Mouse (Mus musculus) midbrain, embryonic 11.5 days (tissue): ENCODE results near the gene Gnat2. TPM values are rescaled to one million over a fixed set of nuclear protein-coding genes. Genes with fewer than 3 reads are reported as not detected.

Experiments used
- ATAC-seq: fragments of 200-750 bp; cut with Nextera tagmentation; 2 replicates; pipeline ENCODE4 v1.8.0; 2017; ENCODE audit warnings: moderate TSS enrichment, moderate library complexity; ENCODE audit not compliant: low FRiP score
- DNase-seq: peaks from one replicate; pipeline ENCODE4 v3.0.0; 2015; ENCODE audit warnings: low spot score; ENCODE audit errors: missing footprints
- H3K27ac ChIP-seq: fragments of 300-500 bp; sonication (generic); 2 replicates; pipeline ENCODE4 v1.5.1; 2014; ENCODE audit warnings: low read depth, low read length
- H3K27me3 ChIP-seq: fragments of 300-500 bp; sonication (generic); 2 replicates; pipeline ENCODE4 v1.6.1; 2014; ENCODE audit warnings: mild to moderate bottlenecking, low read length, moderate library complexity, mixed read lengths; ENCODE audit not compliant: control insufficient read depth, insufficient read depth
- H3K36me3 ChIP-seq: fragments of 300-500 bp; sonication (generic); 2 replicates; pipeline ENCODE4 v1.6.1; 2014; ENCODE audit warnings: mild to moderate bottlenecking, low read length, moderate library complexity, mixed read lengths; ENCODE audit not compliant: control insufficient read depth, insufficient read depth
- H3K4me1 ChIP-seq: fragments of 300-500 bp; sonication (generic); 2 replicates; pipeline ENCODE4 v1.6.1; 2014; ENCODE audit warnings: low read length; ENCODE audit not compliant: control insufficient read depth, insufficient read depth
- H3K4me2 ChIP-seq: fragments of 300-500 bp; sonication (generic); 2 replicates; pipeline ENCODE4 v1.6.1; 2014; ENCODE audit warnings: mild to moderate bottlenecking, moderate library complexity
- H3K4me3 ChIP-seq: fragments of 300-500 bp; sonication (generic); 2 replicates; pipeline ENCODE4 v1.5.1; 2014; ENCODE audit warnings: low read depth, low read length
- H3K9ac ChIP-seq: fragments of 300-500 bp; sonication (generic); 2 replicates; pipeline ENCODE4 v1.6.1; 2014; ENCODE audit warnings: low read length
- H3K9me3 ChIP-seq: fragments of 300-500 bp; sonication (generic); 2 replicates; pipeline ENCODE4 v1.6.1; 2016; ENCODE audit warnings: low read length; ENCODE audit not compliant: control insufficient read depth
- WGBS: fragments of 180-500 bp; shearing (Covaris S2); extraction: QIAGEN DNeasy Blood & Tissue Kit; methylation state at CpG from one replicate; pipeline ENCODE4 v1.1.7; 2014; 5-methylcytosine and 5-hydroxymethylcytosine counted together
- polyA plus RNA-seq: library from polyadenylated mRNA; unstranded; fragments of >200 nt; fragmentation: Nextera tagmentation; extraction: Ambion mirVana; gene quantifications from 2 replicates; pipeline ENCODE4 v1.2.1, GENCODE M21; 2014

The Gnat2 gene
- polyA plus RNA-seq, 1 experiment from 2014 or later = 0.90 TPM

- H3K4me2 ChIP-seq = no peak overlapping the region
- no peaks in the 10 kb centered on the region for H3K36me3 ChIP-seq
- peaks cover 2% of the 10 kb centered on the region; the same call in 1 of the 2 replicates for H3K4me1 ChIP-seq
- 84% methylated on average over 1 of the region's 1 CpGs for WGBS
- H3K4me3 ChIP-seq = no peak overlapping the region
- ATAC-seq (no peak), DNase-seq (no peak)
- no peaks in the 10 kb centered on the region for H3K27me3 ChIP-seq
- H3K9ac ChIP-seq = no peak overlapping the region
- H3K27ac ChIP-seq = no peak overlapping the region
- H3K9me3 ChIP-seq = no peaks in the 10 kb centered on the region
Measured at GRCm38 (mm10) chr3:108132484-108132883, 39.9 kb downstream of the Gnat2 start.

GRCm38 (mm10) chr3:108134701-108135100, 42.1 kb downstream of the Gnat2 start:
- 72% methylated on average over 11 of the region's 11 CpGs for WGBS

GRCm38 (mm10) chr3:108139113-108139512, 46.5 kb downstream of the Gnat2 start:
- DNase-seq (no peak), ATAC-seq (no peak)
- Histone ChIP-seq H3K27me3 (no peaks in the 10 kb centered on the region), H3K4me2 (no peak overlapping the region), H3K9me3 (no peaks in the 10 kb centered on the region), H3K27ac (no peak overlapping the region), H3K4me3 (no peak overlapping the region), H3K9ac (no peak overlapping the region), H3K36me3 (peaks cover 2% of the 10 kb centered on the region; the same call in 1 of the 2 replicates), H3K4me1 (no peaks in the 10 kb centered on the region)
- 96% methylated on average over 1 of the region's 1 CpGs for WGBS

More at GRCm38 (mm10) chr3:108134701-108135100, 42.1 kb downstream of the Gnat2 start:
- Histone ChIP-seq H3K9me3 (no peaks in the 10 kb centered on the region), H3K27me3 (no peaks in the 10 kb centered on the region), H3K4me3 (no peak overlapping the region), H3K4me2 (no peak overlapping the region), H3K4me1 (peaks cover 2% of the 10 kb centered on the region; the same call in 1 of the 2 replicates), H3K9ac (no peak overlapping the region), H3K27ac (no peak overlapping the region), H3K36me3 (peaks cover 2% of the 10 kb centered on the region; the same call in 1 of the 2 replicates)
- ATAC-seq (0 out of 2 replicates have a peak, but pooled peaks have one; percentile 38), DNase-seq (no peak)

- DNase-seq = no peak
- Histone ChIP-seq H3K27me3 (no peaks in the 10 kb centered on the region), H3K9me3 (no peaks in the 10 kb centered on the region), H3K4me2 (no peak overlapping the region), H3K27ac (no peak overlapping the region), H3K4me1 (peaks cover 7% of the 10 kb centered on the region; the same call in 1 of the 2 replicates), H3K4me3 (no peak overlapping the region), H3K36me3 (peaks cover 2% of the 10 kb centered on the region; the same call in 1 of the 2 replicates), H3K9ac (no peak overlapping the region)
- ATAC-seq = no peak
- WGBS = 88% methylated on average over 4 of the region's 4 CpGs
Measured at GRCm38 (mm10) chr3:108140786-108141185, 48.2 kb downstream of the Gnat2 start.

GRCm38 (mm10) chr3:108145534-108146445, 53.2 kb downstream of the Gnat2 start, which contains the start of gene Gnai3:
TSS of gene Gnai3 (minus strand) at chr3:108146146.
- Histone ChIP-seq H3K36me3 (no peaks in the 10 kb centered on the region), H3K4me3 (peak within 1 kb of the TSS; percentile 86), H3K9me3 (no peaks in the 10 kb centered on the region), H3K27ac (peak within 1 kb of the TSS; percentile 70), H3K9ac (peak within 1 kb of the TSS; percentile 88), H3K4me2 (peak within 1 kb of the TSS; percentile 72), H3K4me1 (peaks cover 12% of the 10 kb centered on the region), H3K27me3 (no peaks in the 10 kb centered on the region)
- DNase-seq (peak; percentile 99), ATAC-seq (peak; percentile 96)
- under 1% methylated on average over 63 of the region's 63 CpGs for WGBS

GRCm38 (mm10) chr3:108146671-108147070, 54.1 kb downstream of the Gnat2 start:
- Histone ChIP-seq H3K9me3 (no peaks in the 10 kb centered on the region), H3K36me3 (no peaks in the 10 kb centered on the region), H3K4me3 (peak overlapping the region; percentile 86), H3K27ac (no peak overlapping the region; the same call in 1 of the 2 replicates), H3K4me1 (peaks cover 12% of the 10 kb centered on the region), H3K27me3 (no peaks in the 10 kb centered on the region), H3K9ac (peak overlapping the region; percentile 88), H3K4me2 (peak overlapping the region; percentile 72)
- DNase-seq = no peak
- 59% methylated on average over 5 of the region's 5 CpGs for WGBS
- ATAC-seq = no peak

- peak; percentile 98 for DNase-seq
- Histone ChIP-seq H3K27ac (no peak overlapping the region), H3K36me3 (no peaks in the 10 kb centered on the region), H3K27me3 (no peaks in the 10 kb centered on the region), H3K4me3 (no peak overlapping the region), H3K9ac (no peak overlapping the region), H3K9me3 (no peaks in the 10 kb centered on the region), H3K4me1 (peaks cover 12% of the 10 kb centered on the region), H3K4me2 (no peak overlapping the region; the same call in 1 of the 2 replicates)
- peak; percentile 33; the same call in 1 of the 2 replicates for ATAC-seq
- WGBS = 68% methylated on average over 11 of the region's 11 CpGs
Measured at GRCm38 (mm10) chr3:108147386-108148235, 55.0 kb downstream of the Gnat2 start.
